Comparison of ENCODE assay signal across 1 mouse cellular context in the genomic region with DNA sequence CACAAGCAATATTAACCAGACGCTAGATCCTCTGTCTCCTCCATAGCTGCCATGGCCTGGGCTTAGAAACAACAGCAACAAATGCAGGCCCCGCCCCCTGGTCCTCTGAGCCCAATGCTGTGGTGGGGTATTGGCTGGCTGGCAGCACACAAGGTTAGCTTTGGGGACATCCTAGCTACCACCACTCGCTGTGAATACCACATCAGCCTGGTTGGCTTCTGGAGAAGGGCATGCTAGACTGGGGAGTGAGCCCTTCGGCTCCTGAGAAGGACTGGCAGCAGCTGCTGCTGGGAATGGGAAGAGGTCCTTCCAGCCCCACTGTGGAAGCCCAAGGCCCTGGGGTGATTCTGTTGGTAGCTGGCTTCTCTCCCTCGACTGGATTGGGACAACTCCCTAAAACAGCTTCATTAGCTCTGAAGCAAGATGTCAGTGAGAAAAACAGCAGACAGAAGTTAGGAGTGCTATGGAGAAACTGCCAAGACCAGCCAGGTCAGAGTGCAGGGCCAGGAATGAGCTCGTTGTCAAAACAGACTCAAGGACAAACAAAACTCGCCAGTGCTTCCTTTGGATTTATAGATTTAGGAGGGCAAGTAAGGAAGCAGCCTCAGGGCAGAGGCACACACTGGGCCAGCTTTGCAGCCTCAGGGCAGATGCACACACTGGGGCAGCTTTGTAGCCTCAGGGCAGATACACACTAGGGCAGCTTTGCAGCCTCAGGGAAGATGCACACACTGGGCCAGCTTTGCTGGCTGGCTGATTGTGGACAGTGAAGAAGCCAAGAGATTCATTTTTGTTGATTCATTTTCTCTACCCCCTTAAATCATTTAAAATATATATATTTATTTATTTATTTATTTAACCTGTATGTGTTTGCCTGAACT.
TF ChIP-seq lines count a peak whose summit lies in the region.

No protein-coding gene starts in this region.

TF ChIP-seq in MEL, 35 proteins besides CTCF, POLR2A, EP300 and RAD21:
- TF ChIP-seq MAFK (IDR thresholded peaks at IDR 0.05; ENCODE audit: borderline replicate concordance, low read depth, low read length) (0 out of 2 replicates have a peak, but pooled peaks have one; percentile 1), ZKSCAN1 (IDR thresholded peaks at IDR 0.05; ENCODE audit: low read depth, low read length) (peak; percentile 95)
TF ChIP-seq in MEL: peak in this region for 2; not testable (repeated sequence) for 33.
